Mouse (Mus musculus): ENCODE results near the gene Ovch2. TPM values are rescaled to one million over a fixed set of nuclear protein-coding genes. Genes with fewer than 3 reads are reported as not detected.

Ovch2 gene
- polyA plus RNA-seq (2021; fragmentation: Nextera tagmentation), result not detected in 2 replicates
- long read RNA-seq, experiment 1, result 0 reads
- long read RNA-seq, experiment 2, result 0 reads

DNA sequence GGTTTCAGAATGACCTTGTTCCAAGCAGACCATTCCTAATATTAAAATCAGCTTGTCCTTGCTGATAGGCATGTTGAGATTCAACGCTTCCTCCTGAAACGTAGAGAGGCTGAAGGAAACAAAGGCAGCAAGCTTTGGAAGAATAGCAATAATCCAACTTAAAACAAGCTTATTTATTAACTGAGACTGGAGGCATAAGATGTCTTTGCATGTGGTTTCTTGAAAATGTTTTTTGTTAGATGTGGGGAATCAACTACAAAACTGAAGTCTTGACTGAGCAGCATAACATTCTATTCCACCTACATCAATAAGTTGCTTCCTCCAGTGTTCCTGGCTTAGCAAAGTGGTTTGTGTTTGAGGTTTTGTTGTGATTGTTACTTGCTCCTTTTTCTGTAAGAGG, at the start of gene Ovch2:
Gene Ovch2 (minus strand): TSS at position 101 of the 400 bp plus-strand sequence.

DNA sequence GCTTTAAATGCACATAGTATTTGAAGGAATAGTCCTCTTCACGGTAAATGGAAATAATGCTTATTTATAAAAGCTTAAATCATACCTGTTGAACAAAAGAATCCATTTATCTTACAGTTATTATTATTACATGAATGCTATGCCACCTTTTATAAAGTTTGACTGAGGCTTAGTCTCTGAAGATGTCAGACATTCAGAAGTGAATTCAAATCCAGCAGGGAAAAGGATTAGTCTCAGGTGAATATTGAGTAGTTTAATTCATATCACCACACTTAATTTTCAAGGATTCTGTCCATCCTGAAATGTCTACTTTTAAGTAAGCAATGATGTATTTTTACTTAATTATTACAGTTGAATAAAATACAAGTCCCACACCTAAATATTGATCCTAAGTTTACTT, 46.4 kb upstream of the Ovch2 start, which contains the start of gene Olfr470:
Gene Olfr470 (minus strand): TSS at position 101 of the 400 bp plus-strand sequence.

DNA sequence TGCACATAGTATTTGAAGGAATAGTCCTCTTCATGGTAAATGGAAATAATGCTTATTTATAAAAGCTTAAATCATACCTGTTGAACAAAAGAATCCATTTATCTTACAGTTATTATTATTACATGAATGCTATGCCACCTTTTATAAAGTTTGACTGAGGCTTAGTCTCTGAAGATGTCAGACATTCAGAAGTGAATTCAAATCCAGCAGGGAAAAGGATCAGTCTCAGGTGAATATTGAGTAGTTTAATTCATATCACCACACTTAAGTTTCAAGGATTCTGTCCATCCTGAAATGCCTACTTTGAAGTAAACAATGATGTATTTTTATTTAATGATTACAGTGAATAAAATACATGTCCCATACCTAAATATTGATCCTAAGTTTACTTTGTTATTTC, 24.4 kb upstream of the Ovch2 start, which contains the start of gene Olfr469:
Gene Olfr469 (minus strand): TSS at position 101 of the 400 bp plus-strand sequence.

DNA sequence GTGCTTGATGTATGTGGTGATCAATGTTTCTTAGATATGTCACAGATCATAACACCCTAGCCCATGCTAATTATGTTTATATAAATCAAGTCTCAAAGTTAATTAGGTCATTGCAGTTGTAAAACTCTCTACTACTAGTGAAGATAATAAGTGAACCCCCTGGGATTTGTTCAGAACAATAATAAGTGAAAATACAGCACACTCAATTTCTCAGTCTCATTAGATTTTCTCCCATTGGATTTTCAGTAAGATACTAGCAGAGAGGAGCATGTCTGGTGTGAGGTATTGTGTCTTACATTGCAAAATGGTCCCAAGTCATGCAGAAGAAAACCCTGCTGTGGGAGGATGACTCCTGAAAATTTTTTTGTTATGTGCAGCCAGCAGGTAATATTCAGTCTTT, 11.0 kb upstream of the Ovch2 start, which contains the start of gene Olfr467:
Gene Olfr467 (plus strand): TSS at position 301 of the 400 bp plus-strand sequence.

DNA sequence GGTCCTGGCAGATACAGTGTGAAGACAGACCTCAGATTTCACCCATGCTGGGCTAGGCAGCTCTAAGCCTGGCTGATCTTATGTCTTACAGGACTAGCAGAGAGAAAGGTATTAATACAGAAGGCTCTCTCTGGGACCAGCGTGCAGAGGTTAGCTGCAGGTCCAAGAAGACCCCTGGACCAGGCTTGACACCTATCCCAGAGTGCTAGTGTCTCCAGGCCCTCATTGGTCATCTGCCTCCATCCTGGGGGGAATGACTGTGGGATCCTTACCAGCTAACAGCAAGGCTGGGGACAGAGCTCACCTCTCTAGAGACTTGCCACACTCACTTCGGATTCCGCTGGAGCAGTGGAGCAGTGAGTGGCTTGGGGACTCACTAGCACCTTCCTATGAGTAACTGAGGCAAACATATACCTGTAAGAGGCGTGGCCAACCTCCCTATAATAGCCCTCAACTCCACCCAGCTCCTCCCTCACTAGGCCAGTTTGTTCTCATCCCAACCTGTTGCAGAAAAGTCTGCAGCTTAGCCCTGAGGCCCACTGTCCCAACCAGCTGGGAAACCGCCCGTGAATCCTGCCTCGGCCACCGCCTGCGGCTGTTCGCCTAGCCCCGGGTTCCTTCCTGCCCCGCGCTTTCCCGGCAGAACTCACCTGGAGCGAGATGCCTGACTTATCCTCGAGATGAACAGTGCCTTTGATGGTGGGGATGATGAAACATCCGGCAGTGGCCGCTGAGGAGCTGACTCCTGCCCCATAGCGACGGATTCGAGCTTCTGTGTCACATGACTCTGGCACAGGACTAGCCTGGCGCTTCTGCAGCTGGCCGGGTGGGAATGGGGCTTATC, 43.5 kb downstream of the Ovch2 start, which contains the start of gene Cyb5r2:
Gene Cyb5r2 (minus strand): TSS at position 725 of the 844 bp plus-strand sequence.

Other genes with a start within 250 kb of the Ovch2 start
- 15.9 and 16.1 TPM in 2 replicates for gene Olfml1, start 233.8 kb downstream of the Ovch2 start, polyA plus RNA-seq (2021; fragmentation: Nextera tagmentation)
- 3.4 and 3.9 TPM in 2 replicates for gene Ppfibp2, start 206.0 kb downstream of the Ovch2 start, polyA plus RNA-seq (2021; fragmentation: Nextera tagmentation)
- not detected in 2 replicates for gene 5330417H12Rik, start 176.0 kb downstream of the Ovch2 start, polyA plus RNA-seq (2021; fragmentation: Nextera tagmentation)
- 0.49 and 0.92 TPM in 2 replicates for gene Cyb5r2, start 43.2 kb downstream of the Ovch2 start, polyA plus RNA-seq (2021; fragmentation: Nextera tagmentation)
- gene Olfr467, start 11.1 kb upstream of the Ovch2 start, polyA plus RNA-seq (2021; fragmentation: Nextera tagmentation), result not detected in 2 replicates
- not detected in 2 replicates for gene Olfr469, start 24.3 kb upstream of the Ovch2 start, polyA plus RNA-seq (2021; fragmentation: Nextera tagmentation)
- gene Olfr470, start 46.3 kb upstream of the Ovch2 start, polyA plus RNA-seq (2021; fragmentation: Nextera tagmentation), result not detected in 2 replicates
- gene Olfr472, start 96.7 kb upstream of the Ovch2 start, polyA plus RNA-seq (2021; fragmentation: Nextera tagmentation), result 0.14 TPM in 1 of 2 replicates, not detected in the other
- not detected in 2 replicates for gene Olfr473, start 129.2 kb upstream of the Ovch2 start, polyA plus RNA-seq (2021; fragmentation: Nextera tagmentation)
- gene Olfr474, start 153.4 kb upstream of the Ovch2 start, polyA plus RNA-seq (2021; fragmentation: Nextera tagmentation), result not detected in 2 replicates
- not detected in 2 replicates for gene Olfr476, start 163.6 kb upstream of the Ovch2 start, polyA plus RNA-seq (2021; fragmentation: Nextera tagmentation)
- not detected in 2 replicates for gene Olfr477, start 185.5 kb upstream of the Ovch2 start, polyA plus RNA-seq (2021; fragmentation: Nextera tagmentation)
- not detected in 2 replicates for gene Olfr478, start 232.8 kb upstream of the Ovch2 start, polyA plus RNA-seq (2021; fragmentation: Nextera tagmentation)
- not detected in 2 replicates for gene Olfr479, start 249.5 kb upstream of the Ovch2 start, polyA plus RNA-seq (2021; fragmentation: Nextera tagmentation)

Measured in left cerebral cortex, adult 6 months (tissue).